Mouse (Mus musculus): ENCODE measurements around the gene Capn1.

GRCm38 (mm10) chr19:6058513-6058912 lies 42.8 kb upstream of the Capn1 start:
- no peak for TF ChIP-seq CTCF (IDR thresholded peaks at IDR 0.05; ENCODE audit: low read depth)
- no peak for TF ChIP-seq EP300 (optimal IDR thresholded peaks at IDR 0.05)

Data from stomach, postnatal 0 days (tissue).